Mouse (Mus musculus) hindbrain, embryonic 14.5 days (tissue): Measurements from ENCODE around the gene Gm44502. TPM values are rescaled to one million over a fixed set of nuclear protein-coding genes. Genes with fewer than 3 reads are reported as not detected.

ENCODE experiments used
- polyA plus RNA-seq: library from polyadenylated mRNA; unstranded; fragments of >200 nt; fragmentation: Nextera tagmentation; extraction: Ambion mirVana; gene quantifications from 2 replicates; pipeline ENCODE4 v1.2.1, GENCODE M21; 2014

Gm44502 gene
- polyA plus RNA-seq, 1 experiment from 2014 or later: not detected

Other genes with a start within 250 kb of the Gm44502 start
- 99.2 and 101 TPM in 2 replicates for gene Plxnb2, start 248.9 kb downstream of the Gm44502 start, polyA plus RNA-seq
- gene Dennd6b, start 233.2 kb downstream of the Gm44502 start, polyA plus RNA-seq: 71.4 and 71.6 TPM in 2 replicates
- gene Ppp6r2, start 218.1 kb downstream of the Gm44502 start, polyA plus RNA-seq: 78.2 and 84.0 TPM in 2 replicates
- 99.8 and 105 TPM in 2 replicates for gene Sbf1, start 114.4 kb downstream of the Gm44502 start, polyA plus RNA-seq
- not detected in 2 replicates for gene Adm2, start 107.0 kb downstream of the Gm44502 start, polyA plus RNA-seq
- not detected in 2 replicates for gene Miox, start 95.3 kb downstream of the Gm44502 start, polyA plus RNA-seq
- gene Lmf2, start 74.0 kb downstream of the Gm44502 start, polyA plus RNA-seq: 24.2 and 24.6 TPM in 2 replicates
- gene Ncaph2, start 74.0 kb downstream of the Gm44502 start, polyA plus RNA-seq: 94.7 and 112 TPM in 2 replicates
- gene Sco2, start 55.9 kb downstream of the Gm44502 start, polyA plus RNA-seq: 19.5 and 20.5 TPM in 2 replicates
- 2.2 and 3.0 TPM in 2 replicates for gene Tymp, start 52.7 kb downstream of the Gm44502 start, polyA plus RNA-seq
- 1.3 and 5.5 TPM in 2 replicates for gene Odf3b, start 50.4 kb downstream of the Gm44502 start, polyA plus RNA-seq
- 0.07 TPM in 1 of 2 replicates, not detected in the other for gene Klhdc7b, start 44.8 kb downstream of the Gm44502 start, polyA plus RNA-seq
- gene Syce3, start 19.2 kb downstream of the Gm44502 start, polyA plus RNA-seq: not detected in 2 replicates
- 1.2 TPM in 2 replicates for gene Cpt1b, start 3.8 kb downstream of the Gm44502 start, polyA plus RNA-seq
- gene C730034F03Rik, start 107 bp downstream of the Gm44502 start, polyA plus RNA-seq: 2.7 and 3.2 TPM in 2 replicates
- 71.2 and 76.3 TPM in 2 replicates for gene Chkb, start 212 bp upstream of the Gm44502 start, polyA plus RNA-seq
- 62.8 and 66.3 TPM in 2 replicates for gene Mapk8ip2, start 24.2 kb upstream of the Gm44502 start, polyA plus RNA-seq
- 20.7 and 22.3 TPM in 2 replicates for gene Arsa, start 47.7 kb upstream of the Gm44502 start, polyA plus RNA-seq
- gene Shank3, start 69.9 kb upstream of the Gm44502 start, polyA plus RNA-seq: 8.6 and 9.6 TPM in 2 replicates
- gene Acr, start 138.6 kb upstream of the Gm44502 start, polyA plus RNA-seq: 1.0 and 1.8 TPM in 2 replicates
- 79.0 and 85.9 TPM in 2 replicates for gene Rabl2, start 162.2 kb upstream of the Gm44502 start, polyA plus RNA-seq